Mouse (Mus musculus): Measurements from ENCODE around the gene D430041D05Rik. TPM values are rescaled to one million over a fixed set of nuclear protein-coding genes. Genes with fewer than 3 reads are reported as not detected.
"Not testable (repeated sequence)": the region's sequence is repeated elsewhere in the genome, so short reads cannot be mapped to it uniquely, and the experiment has no call there.

Gene D430041D05Rik
- polyA plus RNA-seq, 1 experiment from 2014 or later = 0.05 TPM

GRCm38 (mm10) chr2:104111170-104111797 is 299.5 kb downstream of the D430041D05Rik start:
- no CpG with 5 or more reads among the region's 1 CpGs for WGBS
- not testable (repeated sequence) for H3K4me2 ChIP-seq (ENCODE audit: low read length); H3K9me3 ChIP-seq (ENCODE audit: control insufficient read depth, low read length); H3K9ac ChIP-seq (ENCODE audit: low read length); H3K4me3 ChIP-seq (ENCODE audit: control insufficient read depth in 1 of 2, insufficient read depth in 1 of 2, low read depth in 1 of 2, low read length in 2 of 2); ATAC-seq (ENCODE audit: insufficient number of reproducible peaks, insufficient read depth, low FRiP score, low read depth); H3K27ac ChIP-seq (replicated peaks in 1 of 2; ENCODE audit: control insufficient read depth in 1 of 2, insufficient read depth in 1 of 2, low read depth in 2 of 2, low read length in 2 of 2); H3K36me3 ChIP-seq (ENCODE audit: control insufficient read depth, insufficient read depth, low read length); H3K27me3 ChIP-seq (ENCODE audit: control insufficient read depth, insufficient read depth, low read length)
- peaks cover 4 to 10% of the 10 kb centered on the region in 2 experiments for H3K4me1 ChIP-seq (ENCODE audit: control insufficient read depth in 2 of 2, insufficient read depth in 2 of 2, low read length in 2 of 2)

DNA sequence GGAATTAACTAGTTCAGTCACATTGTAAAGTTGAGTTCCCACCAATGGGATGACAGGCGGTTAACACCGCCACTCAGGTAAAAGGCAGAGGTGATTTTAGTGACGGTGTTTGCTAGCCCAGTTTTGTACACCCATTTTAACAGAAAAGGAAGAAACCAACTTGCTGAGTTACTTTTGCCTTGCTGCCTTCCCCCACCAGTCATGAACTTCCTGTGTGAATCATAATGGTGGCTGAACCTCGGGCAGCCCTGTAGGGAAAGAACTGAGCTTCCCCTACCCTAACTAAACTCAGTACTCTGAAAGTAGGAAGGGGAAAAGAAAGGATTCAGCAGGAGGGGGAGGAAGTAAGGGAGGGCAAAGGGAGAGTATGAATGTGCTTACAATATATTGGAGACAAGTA is 300.8 kb downstream of the D430041D05Rik start:
- Histone ChIP-seq H3K4me2 (ENCODE audit: low read length) (no peak overlapping the region), H3K4me1 (ENCODE audit: control insufficient read depth in 2 of 2, insufficient read depth in 2 of 2, low read length in 2 of 2) (peaks cover 4 to 10% of the 10 kb centered on the region in 2 experiments), H3K27me3 (ENCODE audit: control insufficient read depth, insufficient read depth, low read length) (no peaks in the 10 kb centered on the region), H3K27ac (replicated peaks in 1 of 2; ENCODE audit: control insufficient read depth in 1 of 2, insufficient read depth in 1 of 2, low read depth in 2 of 2, low read length in 2 of 2) (peak overlapping the region; percentile 33 to 54; a peak in 3 of 4 replicates), H3K4me3 (ENCODE audit: control insufficient read depth in 1 of 2, insufficient read depth in 1 of 2, low read depth in 1 of 2, low read length in 2 of 2) (no peak overlapping the region), H3K9me3 (ENCODE audit: control insufficient read depth, low read length) (no peaks in the 10 kb centered on the region), H3K9ac (ENCODE audit: low read length) (no peak overlapping the region), H3K36me3 (ENCODE audit: control insufficient read depth, insufficient read depth, low read length) (peaks cover 6% of the 10 kb centered on the region; the same call in 1 of the 2 replicates)
- 81% methylated on average over 4 of the region's 4 CpGs for WGBS
- no peak for ATAC-seq (ENCODE audit: insufficient number of reproducible peaks, insufficient read depth, low FRiP score, low read depth)

GRCm38 (mm10) chr2:104109528-104109927 is 301.3 kb downstream of the D430041D05Rik start:
- ATAC-seq (ENCODE audit: insufficient number of reproducible peaks, insufficient read depth, low FRiP score, low read depth) = no peak
- H3K4me3 ChIP-seq (ENCODE audit: control insufficient read depth in 1 of 2, insufficient read depth in 1 of 2, low read depth in 1 of 2, low read length in 2 of 2) = no peak overlapping the region
- H3K4me2 ChIP-seq (ENCODE audit: low read length) = no peak overlapping the region
- H3K36me3 ChIP-seq (ENCODE audit: control insufficient read depth, insufficient read depth, low read length) = peaks cover 9% of the 10 kb centered on the region; the same call in 1 of the 2 replicates
- WGBS = 46% methylated on average over 2 of the region's 2 CpGs
- H3K27ac ChIP-seq (replicated peaks in 1 of 2; ENCODE audit: control insufficient read depth in 1 of 2, insufficient read depth in 1 of 2, low read depth in 2 of 2, low read length in 2 of 2) = peak overlapping the region; percentile 33 to 54
- H3K4me1 ChIP-seq (ENCODE audit: control insufficient read depth in 2 of 2, insufficient read depth in 2 of 2, low read length in 2 of 2) = peaks cover 4 to 10% of the 10 kb centered on the region in 2 experiments
- H3K9me3 ChIP-seq (ENCODE audit: control insufficient read depth, low read length) = no peaks in the 10 kb centered on the region
- no peaks in the 10 kb centered on the region for H3K27me3 ChIP-seq (ENCODE audit: control insufficient read depth, insufficient read depth, low read length)
- H3K9ac ChIP-seq (ENCODE audit: low read length) = peak overlapping the region; percentile 35; the same call in 1 of the 2 replicates

DNA sequence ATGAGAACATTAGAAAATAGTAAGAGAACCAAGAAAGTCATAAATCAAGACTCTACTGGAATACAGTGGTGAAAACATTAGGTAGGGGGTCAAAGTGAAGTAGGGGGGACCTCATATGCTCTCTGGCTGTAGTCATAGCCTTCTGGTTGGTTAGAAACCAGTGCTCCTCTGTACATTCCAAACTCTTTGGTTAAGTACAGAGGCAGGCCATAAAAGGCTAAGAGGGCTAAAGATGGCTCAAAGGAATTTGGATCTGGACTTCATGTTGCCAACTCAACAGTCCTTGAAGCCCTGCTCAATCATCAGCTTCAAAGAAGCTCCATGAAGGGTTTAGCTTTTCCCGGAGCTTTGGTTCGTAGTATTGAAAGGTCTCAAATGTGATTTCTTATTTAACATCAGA is 301.8 kb downstream of the D430041D05Rik start:
- H3K9ac ChIP-seq (ENCODE audit: low read length); H3K9me3 ChIP-seq (ENCODE audit: control insufficient read depth, low read length); H3K4me3 ChIP-seq (ENCODE audit: control insufficient read depth in 1 of 2, insufficient read depth in 1 of 2, low read depth in 1 of 2, low read length in 2 of 2); ATAC-seq (ENCODE audit: insufficient number of reproducible peaks, insufficient read depth, low FRiP score, low read depth); H3K4me2 ChIP-seq (ENCODE audit: low read length); H3K27me3 ChIP-seq (ENCODE audit: control insufficient read depth, insufficient read depth, low read length): not testable (repeated sequence)
- WGBS = 19% methylated on average over 2 of the region's 2 CpGs
- Histone ChIP-seq H3K27ac (replicated peaks in 1 of 2; ENCODE audit: control insufficient read depth in 1 of 2, insufficient read depth in 1 of 2, low read depth in 2 of 2, low read length in 2 of 2) (peak overlapping the region; percentile 33 to 54), H3K36me3 (ENCODE audit: control insufficient read depth, insufficient read depth, low read length) (peaks cover 11% of the 10 kb centered on the region; the same call in 1 of the 2 replicates), H3K4me1 (ENCODE audit: control insufficient read depth in 2 of 2, insufficient read depth in 2 of 2, low read length in 2 of 2) (peaks cover 4 to 10% of the 10 kb centered on the region in 2 experiments)

- H3K9me3 ChIP-seq (ENCODE audit: control insufficient read depth, low read length) = no peaks in the 10 kb centered on the region
- H3K27ac ChIP-seq (replicated peaks in 1 of 2; ENCODE audit: control insufficient read depth in 1 of 2, insufficient read depth in 1 of 2, low read depth in 2 of 2, low read length in 2 of 2) = no peak overlapping the region
- 0 out of 2 replicates have a peak, but pooled peaks cover 7% of the 10 kb centered on the region for H3K36me3 ChIP-seq (ENCODE audit: control insufficient read depth, insufficient read depth, low read length)
- H3K27me3 ChIP-seq (ENCODE audit: control insufficient read depth, insufficient read depth, low read length) = no peaks in the 10 kb centered on the region
- no peak for ATAC-seq (ENCODE audit: insufficient number of reproducible peaks, insufficient read depth, low FRiP score, low read depth)
- H3K9ac ChIP-seq (ENCODE audit: low read length) = no peak overlapping the region
- peaks cover 10 to 21% of the 10 kb centered on the region in 2 experiments for H3K4me1 ChIP-seq (ENCODE audit: control insufficient read depth in 2 of 2, insufficient read depth in 2 of 2, low read length in 2 of 2)
- H3K4me3 ChIP-seq (ENCODE audit: control insufficient read depth in 1 of 2, insufficient read depth in 1 of 2, low read depth in 1 of 2, low read length in 2 of 2) = no peak overlapping the region
- 83% methylated on average over 6 of the region's 6 CpGs for WGBS
- no peak overlapping the region for H3K4me2 ChIP-seq (ENCODE audit: low read length)
Observed at GRCm38 (mm10) chr2:104104800-104105199, 306.0 kb downstream of the D430041D05Rik start.

GRCm38 (mm10) chr2:104099946-104100345 is 310.9 kb downstream of the D430041D05Rik start:
- no peak overlapping the region for H3K9ac ChIP-seq (ENCODE audit: low read length)
- H3K4me2 ChIP-seq (ENCODE audit: low read length) = no peak overlapping the region
- no peaks in the 10 kb centered on the region for H3K9me3 ChIP-seq (ENCODE audit: control insufficient read depth, low read length)
- whole genome bisulfite sequencing = 45% methylated on average over 1 of the region's 1 CpGs
- peaks cover 7 to 27% of the 10 kb centered on the region in 2 experiments for H3K4me1 ChIP-seq (ENCODE audit: control insufficient read depth in 2 of 2, insufficient read depth in 2 of 2, low read length in 2 of 2)
- ATAC-seq (ENCODE audit: insufficient number of reproducible peaks, insufficient read depth, low FRiP score, low read depth) = no peak
- H3K27ac ChIP-seq (replicated peaks in 1 of 2; ENCODE audit: control insufficient read depth in 1 of 2, insufficient read depth in 1 of 2, low read depth in 2 of 2, low read length in 2 of 2) = no peak overlapping the region
- 0 out of 2 replicates have a peak, but pooled peaks cover 7% of the 10 kb centered on the region for H3K36me3 ChIP-seq (ENCODE audit: control insufficient read depth, insufficient read depth, low read length)
- H3K27me3 ChIP-seq (ENCODE audit: control insufficient read depth, insufficient read depth, low read length) = no peaks in the 10 kb centered on the region
- no peak overlapping the region for H3K4me3 ChIP-seq (ENCODE audit: control insufficient read depth in 1 of 2, insufficient read depth in 1 of 2, low read depth in 1 of 2, low read length in 2 of 2)

DNA sequence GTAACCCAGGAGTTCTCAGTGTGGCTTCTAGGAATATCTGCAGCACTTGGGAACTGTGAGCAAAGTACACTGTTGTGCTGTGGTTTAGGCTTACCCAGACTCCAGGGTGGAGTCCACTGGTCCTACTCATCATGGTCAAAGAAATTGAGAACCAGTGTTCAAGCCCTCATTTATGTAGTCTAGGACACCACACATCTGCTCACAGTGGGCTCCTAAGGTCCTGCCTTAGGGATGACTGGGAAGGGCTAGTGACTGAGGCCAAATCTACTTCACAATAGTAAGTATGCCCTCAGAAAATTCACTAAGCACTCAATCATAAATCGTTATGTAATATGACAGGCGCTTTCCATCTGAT is 311.6 kb downstream of the D430041D05Rik start:
- H3K9ac ChIP-seq (ENCODE audit: low read length) = no peak overlapping the region
- H3K4me2 ChIP-seq (ENCODE audit: low read length) = peak overlapping the region; percentile 34
- H3K4me3 ChIP-seq (ENCODE audit: control insufficient read depth in 1 of 2, insufficient read depth in 1 of 2, low read depth in 1 of 2, low read length in 2 of 2) = no peak overlapping the region
- H3K36me3 ChIP-seq (ENCODE audit: control insufficient read depth, insufficient read depth, low read length) = 0 out of 2 replicates have a peak, but pooled peaks cover under 1% of the 10 kb centered on the region
- peak overlapping the region; percentile 12 to 62; a peak in 3 of 4 replicates for H3K27ac ChIP-seq (replicated peaks in 1 of 2; ENCODE audit: control insufficient read depth in 1 of 2, insufficient read depth in 1 of 2, low read depth in 2 of 2, low read length in 2 of 2)
- ATAC-seq (ENCODE audit: insufficient number of reproducible peaks, insufficient read depth, low FRiP score, low read depth) = no peak
- H3K4me1 ChIP-seq (ENCODE audit: control insufficient read depth in 2 of 2, insufficient read depth in 2 of 2, low read length in 2 of 2) = peaks cover 7 to 27% of the 10 kb centered on the region in 2 experiments
- H3K9me3 ChIP-seq (ENCODE audit: control insufficient read depth, low read length) = no peaks in the 10 kb centered on the region
- 93% methylated on average over 2 of the region's 2 CpGs for WGBS
- H3K27me3 ChIP-seq (ENCODE audit: control insufficient read depth, insufficient read depth, low read length) = no peaks in the 10 kb centered on the region

Measured in heart, embryonic 14.5 days (tissue).